Mouse (Mus musculus): ENCODE data around the gene Pck1.

- TF ChIP-seq CTCF (IDR thresholded peaks at IDR 0.05; ENCODE audit: extremely low read depth, insufficient read depth, insufficient read length, insufficient replicate concordance) (no peak), POLR2A (IDR thresholded peaks at IDR 0.05; ENCODE audit: low read depth, low read length) (no peak)
These were observed 41.9 kb downstream of the Pck1 start for GRCm38 (mm10) chr2:173194796-173195195.
